Mouse (Mus musculus): ENCODE data around the gene Abhd17c. TPM values are rescaled to one million over a fixed set of nuclear protein-coding genes. Genes with fewer than 3 reads are reported as not detected.

Gene Abhd17c
- total and polyA plus RNA-seq, 2 experiments from 2014 or later = 76.9 to 89.8 TPM

DNA sequence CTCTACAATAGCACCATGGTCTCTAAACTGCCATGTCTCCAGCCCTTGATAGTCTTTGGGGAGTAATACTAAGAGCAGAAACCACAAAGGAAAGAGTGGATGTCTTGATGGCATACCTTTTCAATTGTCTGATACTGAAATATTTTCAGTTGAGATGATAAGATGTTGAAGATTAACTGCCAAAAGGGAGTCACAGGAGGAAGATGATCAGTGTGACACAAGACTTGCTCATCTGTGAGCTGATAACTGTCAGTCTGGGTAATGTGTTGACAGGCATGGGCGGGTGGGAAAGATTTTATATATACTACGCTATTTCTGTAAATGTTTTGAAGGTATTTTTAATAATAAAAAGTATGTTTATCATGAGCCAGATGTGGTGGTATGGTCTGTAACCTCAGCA is 16.7 kb upstream of the Abhd17c start:
- Histone ChIP-seq H3K4me3 (ENCODE audit: low read depth, low read length) (no peak overlapping the region), H3K9ac (replicated peaks; ENCODE audit: low read length, poor library complexity, severe bottlenecking) (no peak overlapping the region), H3K4me2 (ENCODE audit: low read depth, low read length, poor library complexity, severe bottlenecking) (no peak overlapping the region), H3K27me3 (ENCODE audit: insufficient read depth, low read length) (no peaks in the 10 kb centered on the region), H3K36me3 (ENCODE audit: insufficient read depth, low read length) (no peaks in the 10 kb centered on the region), H3K9me3 (ENCODE audit: low read length) (no peaks in the 10 kb centered on the region), H3K4me1 (ENCODE audit: insufficient read depth, low read length) (no peaks in the 10 kb centered on the region), H3K27ac (ENCODE audit: low read depth, low read length) (no peak overlapping the region)
- WGBS = 95% methylated on average over 2 of the region's 2 CpGs
- ATAC-seq (ENCODE audit: low FRiP score) (no peak), DNase-seq (ENCODE audit: low spot score) (no peak)
- no peak for TF ChIP-seq CTCF (IDR thresholded peaks at IDR 0.05)

DNA sequence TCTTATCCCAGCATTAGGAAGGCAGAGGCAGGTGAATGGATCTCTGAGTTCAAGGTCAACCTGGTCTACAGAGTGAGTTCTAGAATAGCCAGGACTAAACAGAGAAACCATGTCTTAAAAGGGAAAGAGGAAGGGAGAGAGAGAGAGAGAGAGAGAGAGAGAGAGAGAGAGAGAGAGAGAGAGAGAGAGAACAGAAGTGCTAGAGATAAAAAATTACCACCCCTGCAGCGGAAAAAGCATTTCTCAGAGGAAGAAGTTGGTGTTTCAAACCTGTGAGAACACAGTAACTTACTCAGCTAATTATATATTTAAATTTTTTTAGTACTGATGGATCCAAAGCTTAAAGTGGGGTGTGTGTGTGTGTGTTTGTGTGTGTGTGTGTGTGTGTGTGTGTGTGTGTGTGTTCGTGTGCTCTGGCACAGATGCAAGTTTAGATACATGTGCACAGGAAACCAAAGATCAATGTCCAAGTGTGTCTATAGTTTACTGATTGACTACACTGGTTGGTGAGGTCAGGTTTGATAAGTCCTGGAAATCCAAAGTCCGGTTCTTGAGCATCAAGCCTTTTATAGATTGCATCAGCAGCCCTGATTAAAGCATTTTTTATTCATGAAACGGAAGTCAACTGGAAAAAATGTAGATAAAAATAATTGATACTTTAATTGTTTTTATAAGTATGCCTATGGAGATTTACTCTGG is 15.2 kb upstream of the Abhd17c start:
- ATAC-seq (ENCODE audit: low FRiP score) (no peak), DNase-seq (ENCODE audit: low spot score) (no peak)
- no peak for TF ChIP-seq CTCF (IDR thresholded peaks at IDR 0.05)
- Histone ChIP-seq H3K27me3 (ENCODE audit: insufficient read depth, low read length) (no peaks in the 10 kb centered on the region), H3K27ac (ENCODE audit: low read depth, low read length) (no peak overlapping the region), H3K9me3 (ENCODE audit: low read length) (no peaks in the 10 kb centered on the region), H3K4me1 (ENCODE audit: insufficient read depth, low read length) (no peaks in the 10 kb centered on the region), H3K4me2 (ENCODE audit: low read depth, low read length, poor library complexity, severe bottlenecking) (no peak overlapping the region), H3K36me3 (ENCODE audit: insufficient read depth, low read length) (no peaks in the 10 kb centered on the region), H3K4me3 (ENCODE audit: low read depth, low read length) (no peak overlapping the region), H3K9ac (replicated peaks; ENCODE audit: low read length, poor library complexity, severe bottlenecking) (no peak overlapping the region)
- 87% methylated on average over 4 of the region's 4 CpGs for WGBS

DNA sequence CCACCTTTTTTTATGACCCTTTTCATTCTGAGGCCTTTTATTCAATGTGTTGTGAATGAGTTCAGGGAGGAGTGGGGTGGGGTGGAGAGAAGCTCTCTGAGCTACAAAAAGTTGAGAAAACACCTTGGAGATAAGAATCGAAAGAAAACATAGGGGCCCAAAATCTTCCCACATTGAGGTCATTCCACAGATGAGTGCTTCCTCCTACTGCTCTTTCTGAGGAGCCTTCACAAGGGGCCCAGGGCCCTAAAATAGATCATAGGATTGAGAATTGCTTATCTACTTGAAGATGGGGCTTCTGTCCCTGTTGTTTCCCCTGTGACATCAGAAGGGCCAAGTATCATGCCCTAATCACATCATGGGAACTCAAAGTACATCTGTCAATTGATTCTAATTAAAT is 14.3 kb upstream of the Abhd17c start:
- H3K27ac ChIP-seq (ENCODE audit: low read depth, low read length) = no peak overlapping the region
- H3K27me3 ChIP-seq (ENCODE audit: insufficient read depth, low read length) = no peaks in the 10 kb centered on the region
- no peak overlapping the region for H3K9ac ChIP-seq (replicated peaks; ENCODE audit: low read length, poor library complexity, severe bottlenecking)
- H3K9me3 ChIP-seq (ENCODE audit: low read length) = no peaks in the 10 kb centered on the region
- DNase-seq (ENCODE audit: low spot score) (no peak), ATAC-seq (ENCODE audit: low FRiP score) (no peak)
- H3K36me3 ChIP-seq (ENCODE audit: insufficient read depth, low read length) = no peaks in the 10 kb centered on the region
- no peak for TF ChIP-seq CTCF (IDR thresholded peaks at IDR 0.05)
- H3K4me1 ChIP-seq (ENCODE audit: insufficient read depth, low read length) = no peaks in the 10 kb centered on the region
- 95% methylated on average over 1 of the region's 1 CpGs for WGBS
- H3K4me3 ChIP-seq (ENCODE audit: low read depth, low read length) = no peak overlapping the region
- H3K4me2 ChIP-seq (ENCODE audit: low read depth, low read length, poor library complexity, severe bottlenecking) = no peak overlapping the region

DNA sequence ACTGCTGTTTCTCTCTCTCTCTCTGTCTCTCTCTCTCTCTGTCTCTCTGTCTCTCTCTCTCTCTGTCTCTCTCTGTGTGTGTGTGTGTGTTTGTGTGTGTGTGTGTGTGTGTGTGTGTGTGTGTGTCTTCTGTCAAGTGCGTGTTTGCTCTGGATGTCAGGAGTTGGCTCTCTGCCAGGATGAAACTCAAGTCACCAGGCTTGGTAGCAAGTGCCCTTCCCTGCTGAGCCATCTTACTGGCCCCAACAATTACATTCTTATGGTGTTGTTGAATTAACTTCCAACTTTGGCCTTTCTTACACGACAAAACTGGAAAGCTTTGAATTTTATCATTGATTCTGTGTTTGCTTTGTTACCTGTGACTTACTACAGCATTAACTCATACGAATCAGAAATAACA is 13.6 kb upstream of the Abhd17c start:
- no peak overlapping the region for H3K9ac ChIP-seq (replicated peaks; ENCODE audit: low read length, poor library complexity, severe bottlenecking)
- no peaks in the 10 kb centered on the region for H3K4me1 ChIP-seq (ENCODE audit: insufficient read depth, low read length)
- ATAC-seq (ENCODE audit: low FRiP score) (no peak), DNase-seq (ENCODE audit: low spot score) (no peak)
- H3K4me3 ChIP-seq (ENCODE audit: low read depth, low read length) = no peak overlapping the region
- H3K27me3 ChIP-seq (ENCODE audit: insufficient read depth, low read length) = no peaks in the 10 kb centered on the region
- WGBS = 64% methylated on average over 3 of the region's 3 CpGs
- H3K36me3 ChIP-seq (ENCODE audit: insufficient read depth, low read length) = no peaks in the 10 kb centered on the region
- no peaks in the 10 kb centered on the region for H3K9me3 ChIP-seq (ENCODE audit: low read length)
- TF ChIP-seq CTCF (IDR thresholded peaks at IDR 0.05) = no peak
- H3K4me2 ChIP-seq (ENCODE audit: low read depth, low read length, poor library complexity, severe bottlenecking) = no peak overlapping the region
- H3K27ac ChIP-seq (ENCODE audit: low read depth, low read length) = no peak overlapping the region

DNA sequence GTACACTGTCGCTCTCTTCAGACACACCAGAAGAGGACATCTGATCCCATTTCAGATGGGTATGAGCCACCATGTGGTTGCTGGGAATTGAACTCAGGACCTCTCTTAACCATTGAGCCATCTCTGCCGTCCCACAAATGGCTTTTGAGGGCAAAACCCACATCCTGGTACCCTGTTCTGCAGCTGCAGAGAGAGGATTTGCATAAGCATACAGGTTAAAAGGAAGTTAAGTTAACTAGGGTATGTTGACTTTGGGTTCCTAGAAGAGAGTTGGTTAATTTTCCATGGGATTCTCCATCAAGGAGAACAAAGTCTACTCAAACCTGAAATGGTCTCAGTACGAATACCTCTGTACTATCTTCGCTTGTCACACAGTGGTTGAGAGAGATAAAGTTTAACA is 13.2 kb upstream of the Abhd17c start:
- H3K4me3 ChIP-seq (ENCODE audit: low read depth, low read length) = no peak overlapping the region
- H3K4me1 ChIP-seq (ENCODE audit: insufficient read depth, low read length) = no peaks in the 10 kb centered on the region
- H3K9me3 ChIP-seq (ENCODE audit: low read length) = no peaks in the 10 kb centered on the region
- no peak overlapping the region for H3K4me2 ChIP-seq (ENCODE audit: low read depth, low read length, poor library complexity, severe bottlenecking)
- TF ChIP-seq CTCF (IDR thresholded peaks at IDR 0.05) = no peak
- 88% methylated on average over 4 of the region's 4 CpGs for WGBS
- DNase-seq (ENCODE audit: low spot score) (no peak), ATAC-seq (ENCODE audit: low FRiP score) (no peak)
- H3K27me3 ChIP-seq (ENCODE audit: insufficient read depth, low read length) = no peaks in the 10 kb centered on the region
- H3K9ac ChIP-seq (replicated peaks; ENCODE audit: low read length, poor library complexity, severe bottlenecking) = no peak overlapping the region
- H3K27ac ChIP-seq (ENCODE audit: low read depth, low read length) = no peak overlapping the region
- H3K36me3 ChIP-seq (ENCODE audit: insufficient read depth, low read length) = no peaks in the 10 kb centered on the region

GRCm38 (mm10) chr7:84164419-84164818 is 12.7 kb upstream of the Abhd17c start:
- no peaks in the 10 kb centered on the region for H3K36me3 ChIP-seq (ENCODE audit: insufficient read depth, low read length)
- H3K4me1 ChIP-seq (ENCODE audit: insufficient read depth, low read length) = no peaks in the 10 kb centered on the region
- no peaks in the 10 kb centered on the region for H3K9me3 ChIP-seq (ENCODE audit: low read length)
- ATAC-seq (ENCODE audit: low FRiP score) (no peak), DNase-seq (ENCODE audit: low spot score) (no peak)
- 64% methylated on average over 2 of the region's 2 CpGs for WGBS
- H3K4me3 ChIP-seq (ENCODE audit: low read depth, low read length) = no peak overlapping the region
- H3K27ac ChIP-seq (ENCODE audit: low read depth, low read length) = no peak overlapping the region
- no peak overlapping the region for H3K4me2 ChIP-seq (ENCODE audit: low read depth, low read length, poor library complexity, severe bottlenecking)
- H3K27me3 ChIP-seq (ENCODE audit: insufficient read depth, low read length) = no peaks in the 10 kb centered on the region
- no peak overlapping the region for H3K9ac ChIP-seq (replicated peaks; ENCODE audit: low read length, poor library complexity, severe bottlenecking)
- TF ChIP-seq CTCF (IDR thresholded peaks at IDR 0.05) = no peak

Data from midbrain, postnatal 0 days (tissue).